ENCODE assay signal across 9 mouse cellular contexts in genomic region chr15:77803747-77804146, GRCm38 (mm10). TPM values are rescaled to one million over a fixed set of nuclear protein-coding genes. Genes with fewer than 3 reads are reported as not detected.
DNase-seq lines count a peak whose midpoint lies in the region; ATAC-seq and TF ChIP-seq lines count a peak whose summit lies in the region.
"Had no signal": no experiment of that assay in that cellular context is flagged by ENCODE, and none has a peak within 500 bp of the region (broad histone marks: within the 10 kb centered on the region; RNA-seq: fewer than 3 reads in every experiment).

No protein-coding gene starts in this region.

- H3K27me3 ChIP-seq in embryonic facial prominence, embryonic 12.5 days = no peaks in the 10 kb centered on the region
- no peaks in the 10 kb centered on the region for H3K27me3 ChIP-seq in limb, embryonic 12.5 days

- TF ChIP-seq CTCF in layer of hippocampus, adult 2 months (conservative IDR thresholded peaks at IDR 0.05) = no peak

- 38% methylated on average over 3 of the region's 3 CpGs for WGBS in embryonic facial prominence, embryonic 12.5 days
- WGBS in limb, embryonic 12.5 days = 71% methylated on average over 3 of the region's 3 CpGs

- H3K27ac ChIP-seq in layer of hippocampus, adult 2 months = peak overlapping the region; percentile 89
- H3K27ac ChIP-seq in embryonic facial prominence, embryonic 12.5 days = peak overlapping the region; percentile 67
- peak overlapping the region; percentile 42; the same call in 1 of the 2 replicates for H3K27ac ChIP-seq in limb, embryonic 12.5 days

- H3K4me1 ChIP-seq in embryonic facial prominence, embryonic 12.5 days = peaks cover 30% of the 10 kb centered on the region
- H3K4me1 ChIP-seq in limb, embryonic 12.5 days (replicated peaks) = peaks cover 34% of the 10 kb centered on the region

- no peak for DNase-seq in layer of hippocampus, adult 2 months (ENCODE audit: low spot score in 2 of 2)
- no peak for DNase-seq in layer of hippocampus, adult 18-20 months (ENCODE audit: low spot score in 2 of 2)
- peak; percentile 74 for DNase-seq in NIH3T3 (ENCODE audit: low read depth)
- no peak for DNase-seq in urinary bladder, postnatal 14 days (ENCODE audit: low spot score)
- no peak for DNase-seq in thymus, postnatal 0 days (ENCODE audit: low spot score)
- DNase-seq: left cerebral cortex, postnatal 4 days had no signal

- no peak overlapping the region for H3K9ac ChIP-seq in embryonic facial prominence, embryonic 12.5 days
- no peak overlapping the region for H3K9ac ChIP-seq in limb, embryonic 12.5 days (replicated peaks)

- H3K9me3 ChIP-seq in embryonic facial prominence, embryonic 12.5 days = no peaks in the 10 kb centered on the region
- no peaks in the 10 kb centered on the region for H3K9me3 ChIP-seq in limb, embryonic 12.5 days

- no peak overlapping the region for H3K4me2 ChIP-seq in embryonic facial prominence, embryonic 12.5 days (replicated peaks)
- H3K4me2 ChIP-seq in limb, embryonic 12.5 days = no peak overlapping the region

- ATAC-seq in embryonic facial prominence, embryonic 12.5 days (ENCODE audit: insufficient number of reproducible peaks, insufficient read depth, low FRiP score, low TSS enrichment) = no peak
- ATAC-seq in limb, embryonic 12.5 days (ENCODE audit: insufficient number of reproducible peaks, insufficient read depth, low FRiP score, low TSS enrichment, low read depth) = no peak

- H3K36me3 ChIP-seq in embryonic facial prominence, embryonic 12.5 days = peaks cover 52% of the 10 kb centered on the region
- H3K36me3 ChIP-seq in limb, embryonic 12.5 days = peaks cover 72% of the 10 kb centered on the region

- H3K4me3 ChIP-seq in layer of hippocampus, adult 2 months = no peak overlapping the region
- no peak overlapping the region for H3K4me3 ChIP-seq in embryonic facial prominence, embryonic 12.5 days
- no peak overlapping the region for H3K4me3 ChIP-seq in limb, embryonic 12.5 days (replicated peaks)

RNA-seq across cellular contexts. Expression of gene Myh9, which starts 38.2 kb away (rescaled TPM):
- total RNA-seq in layer of hippocampus, adult 2 months (2021) = 10 to 100 TPM; 88.3 to 96.3 TPM
- 10 to 100 TPM; 86.7 to 88.3 TPM for total RNA-seq in layer of hippocampus, adult 18-20 months (2021)
- 37.3 and 37.9 TPM in 2 replicates for polyA plus RNA-seq in embryonic facial prominence, embryonic 12.5 days (2016; fragmentation: Nextera tagmentation; extraction: Ambion mirVana)
- polyA plus RNA-seq in limb, embryonic 12.5 days (2016; fragmentation: Nextera tagmentation; extraction: Ambion mirVana) = 40.0 and 43.1 TPM in 2 replicates
- polyA plus RNA-seq in thymus, postnatal 0 days (2015; fragmentation: Nextera tagmentation; extraction: Ambion mirVana) = 62.3 and 71.0 TPM in 2 replicates

RNA-seq across cellular contexts. Expression of gene Apol8, which starts 46.9 kb away (rescaled TPM):
- total RNA-seq in layer of hippocampus, adult 2 months (2021) = 1 to 10 TPM; 5.7 to 7.4 TPM
- 1 to 10 TPM; 8.0 to 8.9 TPM for total RNA-seq in layer of hippocampus, adult 18-20 months (2021)
- polyA plus RNA-seq in embryonic facial prominence, embryonic 12.5 days (2016; fragmentation: Nextera tagmentation; extraction: Ambion mirVana) = 0.24 and 0.83 TPM in 2 replicates
- 0.15 and 0.23 TPM in 2 replicates for polyA plus RNA-seq in limb, embryonic 12.5 days (2016; fragmentation: Nextera tagmentation; extraction: Ambion mirVana)
- polyA plus RNA-seq in thymus, postnatal 0 days (2015; fragmentation: Nextera tagmentation; extraction: Ambion mirVana) = 0.06 TPM in 1 of 2 replicates, not detected in the other
- total RNA-seq: heart, adult 18-20 months had no signal
